10 mouse cellular contexts compared by ENCODE assay signal in the genomic region with DNA sequence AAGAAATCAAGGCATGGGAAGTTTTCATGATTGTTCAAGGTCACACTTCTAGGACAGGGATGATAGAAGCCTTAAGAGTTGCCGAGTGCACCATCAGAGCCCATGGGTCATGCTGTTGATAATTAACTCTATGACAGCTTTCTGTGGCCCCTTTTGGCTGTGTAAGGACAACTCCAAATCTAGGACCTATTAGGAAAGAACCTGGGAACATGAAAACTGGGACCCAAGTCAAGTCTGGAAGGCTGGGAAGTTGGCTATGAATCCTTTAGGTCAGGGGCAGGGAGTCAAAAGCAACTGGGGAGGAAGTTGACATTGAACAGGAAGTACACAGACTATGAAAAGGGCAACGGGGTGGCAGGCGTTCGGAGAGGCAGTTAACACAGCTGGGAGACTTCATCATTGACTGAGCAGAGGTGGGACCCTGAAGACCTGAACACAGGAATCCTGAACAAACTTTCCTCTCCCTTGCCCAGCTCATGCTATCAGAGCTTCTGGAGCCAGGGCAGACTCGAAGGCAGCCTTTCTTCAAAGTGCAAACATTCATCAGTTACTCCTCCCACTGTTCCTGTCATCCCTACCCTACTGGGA.
DNase-seq lines count a peak whose midpoint lies in the region; ATAC-seq and TF ChIP-seq lines count a peak whose summit lies in the region.
"Had no signal": no experiment of that assay in that cellular context is flagged by ENCODE, and none has a peak within 500 bp of the region (broad histone marks: within the 10 kb centered on the region; RNA-seq: fewer than 3 reads in every experiment).

No protein-coding gene starts in this region.

- no peak overlapping the region for H3K9ac ChIP-seq in liver, embryonic 16.5 days (ENCODE audit: low read depth, low read length)
- H3K9ac ChIP-seq in liver, embryonic 11.5 days (ENCODE audit: low read depth, low read length), result no peak overlapping the region
- H3K9ac ChIP-seq in kidney, embryonic 16.5 days (replicated peaks; ENCODE audit: low read length), result no peak overlapping the region
- H3K9ac ChIP-seq: midbrain, embryonic 15.5 days had no signal

- H3K4me2 ChIP-seq in liver, embryonic 16.5 days (ENCODE audit: low read depth, low read length), result no peak overlapping the region
- H3K4me2 ChIP-seq in liver, embryonic 11.5 days, result no peak overlapping the region
- no peak overlapping the region; the same call in 1 of the 2 replicates for H3K4me2 ChIP-seq in kidney, embryonic 16.5 days (replicated peaks; ENCODE audit: low read depth, low read length)
- H3K4me2 ChIP-seq: midbrain, embryonic 15.5 days had no signal

- TF ChIP-seq CTCF in thymus, adult 2 months (IDR thresholded peaks at IDR 0.05; ENCODE audit: borderline replicate concordance, control insufficient read depth, extremely low read depth, insufficient read depth, low read length, poor library complexity), result no peak

- no peak for DNase-seq in liver, embryonic 11.5 days (ENCODE audit: low spot score)
- DNase-seq in adrenal gland, postnatal 14 days, result peak; percentile 52
- DNase-seq in thymus, adult 2 months, result peak; percentile 40
- DNase-seq in embryo, embryonic 11 days, result no peak
- DNase-seq in left cerebral cortex, adult 9 months (ENCODE audit: low spot score in 2 of 2), result no peak
- no peak for DNase-seq in right cerebral cortex, adult 2 months (ENCODE audit: low spot score in 2 of 2)
- DNase-seq: cerebellum, postnatal 14 days had no signal

- no peak for TF ChIP-seq POLR2A in thymus, adult 2 months (IDR thresholded peaks at IDR 0.05; ENCODE audit: control insufficient read depth, extremely low read depth, insufficient read depth, low read length, poor library complexity)

- H3K27me3 ChIP-seq in liver, embryonic 16.5 days (ENCODE audit: control insufficient read depth, insufficient read depth, low read depth, low read length), result no peaks in the 10 kb centered on the region
- no peaks in the 10 kb centered on the region for H3K27me3 ChIP-seq in liver, embryonic 11.5 days (replicated peaks; ENCODE audit: control insufficient read depth, insufficient read depth, low read length)
- no peaks in the 10 kb centered on the region for H3K27me3 ChIP-seq in kidney, embryonic 16.5 days (ENCODE audit: insufficient read depth, low read length)
- no peaks in the 10 kb centered on the region for H3K27me3 ChIP-seq in thymus, adult 2 months (ENCODE audit: control insufficient read depth, insufficient read depth, low read length)
- H3K27me3 ChIP-seq: midbrain, embryonic 15.5 days had no signal

- no peak overlapping the region for H3K27ac ChIP-seq in liver, embryonic 16.5 days (ENCODE audit: low read length)
- no peak overlapping the region for H3K27ac ChIP-seq in liver, embryonic 11.5 days (ENCODE audit: low read depth, low read length)
- peak overlapping the region; percentile 55 for H3K27ac ChIP-seq in kidney, embryonic 16.5 days (ENCODE audit: low read length)
- H3K27ac ChIP-seq in thymus, adult 2 months (ENCODE audit: control insufficient read depth, insufficient read depth, low read length), result peak overlapping the region; percentile 87
- H3K27ac ChIP-seq: midbrain, embryonic 15.5 days had no signal

- ATAC-seq in liver, embryonic 16.5 days (ENCODE audit: low read depth), result peak; percentile 21; the same call in 1 of the 2 replicates
- ATAC-seq in liver, embryonic 11.5 days (replicated peaks; ENCODE audit: low FRiP score), result no peak
- ATAC-seq in kidney, embryonic 16.5 days (ENCODE audit: low FRiP score, low TSS enrichment), result no peak
- ATAC-seq: midbrain, embryonic 15.5 days had no signal

- no peak overlapping the region for H3K4me3 ChIP-seq in liver, embryonic 16.5 days (ENCODE audit: low read depth, low read length)
- H3K4me3 ChIP-seq in liver, embryonic 11.5 days (ENCODE audit: low read depth, low read length), result no peak overlapping the region
- no peak overlapping the region for H3K4me3 ChIP-seq in kidney, embryonic 16.5 days (ENCODE audit: low read length)
- H3K4me3 ChIP-seq in thymus, adult 2 months (ENCODE audit: control insufficient read depth, insufficient read depth, low read length), result peak overlapping the region; percentile 22; the same call in 1 of the 2 replicates
- H3K4me3 ChIP-seq: midbrain, embryonic 15.5 days had no signal

- H3K36me3 ChIP-seq in liver, embryonic 16.5 days (ENCODE audit: control insufficient read depth, insufficient read depth), result no peaks in the 10 kb centered on the region
- no peaks in the 10 kb centered on the region for H3K36me3 ChIP-seq in liver, embryonic 11.5 days (ENCODE audit: control insufficient read depth, insufficient read depth, low read length)
- H3K36me3 ChIP-seq in kidney, embryonic 16.5 days (ENCODE audit: insufficient read depth, low read length), result no peaks in the 10 kb centered on the region
- no peaks in the 10 kb centered on the region for H3K36me3 ChIP-seq in thymus, adult 2 months (ENCODE audit: control insufficient read depth, insufficient read depth, low read length)
- H3K36me3 ChIP-seq: midbrain, embryonic 15.5 days had no signal

- no peaks in the 10 kb centered on the region for H3K9me3 ChIP-seq in liver, embryonic 16.5 days (replicated peaks; ENCODE audit: control insufficient read depth, low read length)
- H3K9me3 ChIP-seq in liver, embryonic 11.5 days (ENCODE audit: control insufficient read depth, low read length), result no peaks in the 10 kb centered on the region
- no peaks in the 10 kb centered on the region for H3K9me3 ChIP-seq in kidney, embryonic 16.5 days (ENCODE audit: low read length)
- H3K9me3 ChIP-seq: midbrain, embryonic 15.5 days had no signal

- WGBS in liver, embryonic 16.5 days (ENCODE audit: insufficient replicate concordance), result 24% methylated on average over 5 of the region's 5 CpGs
- WGBS in liver, embryonic 11.5 days, result 32% methylated on average over 5 of the region's 5 CpGs
- 20% methylated on average over 5 of the region's 5 CpGs for WGBS in kidney, embryonic 16.5 days
- 20% methylated on average over 5 of the region's 5 CpGs for WGBS in thymus, adult 2 months

- no peaks in the 10 kb centered on the region; the same call in 1 of the 2 replicates for H3K4me1 ChIP-seq in liver, embryonic 16.5 days (ENCODE audit: control insufficient read depth, low read depth, low read length)
- H3K4me1 ChIP-seq in liver, embryonic 11.5 days (replicated peaks; ENCODE audit: control insufficient read depth, insufficient read depth, low read length), result peaks cover 3% of the 10 kb centered on the region
- peaks cover 19% of the 10 kb centered on the region for H3K4me1 ChIP-seq in kidney, embryonic 16.5 days (ENCODE audit: insufficient read depth, low read length)
- H3K4me1 ChIP-seq in thymus, adult 2 months (replicated peaks; ENCODE audit: control insufficient read depth, insufficient read depth, low read length), result peaks cover 26% of the 10 kb centered on the region
- H3K4me1 ChIP-seq: midbrain, embryonic 15.5 days had no signal

Comparison
In these comparisons a context has a peak if more than half of its experiments do, and no peak if none do; other contexts are left out.
1. H3K27ac ChIP-seq: peak in kidney, embryonic 16.5 days (single experiment) and thymus, adult 2 months (single experiment); none in liver, embryonic 16.5 days (single experiment) and liver, embryonic 11.5 days (single experiment).
2. DNase-seq: peak in adrenal gland, postnatal 14 days (single experiment) and thymus, adult 2 months (single experiment); none in liver, embryonic 11.5 days (single experiment), embryo, embryonic 11 days (single experiment), left cerebral cortex, adult 9 months (0 of 2) and right cerebral cortex, adult 2 months (0 of 2).